Mouse (Mus musculus) E14TG2a.4 (cell line): Measurements from ENCODE around the gene Sf3b4.

ENCODE experiments used
- CTCF ChIP-seq: conservative IDR thresholded peaks from 2 replicates; pipeline ENCODE4 v1.5.1; 2014; ENCODE audit warnings: low read length
- POU5F1 ChIP-seq: IDR thresholded peaks from 2 replicates; pipeline ENCODE4 v1.6.1; 2014; ENCODE audit warnings: low read length, borderline replicate concordance

GRCm38 (mm10) chr3:96182382-96182776 lies 10.2 kb downstream of the Sf3b4 start:
- TF ChIP-seq CTCF: no peak
- TF ChIP-seq POU5F1: no peak
